Mouse (Mus musculus) A20 (cell line): ENCODE results near the gene Ncam2.

Experiments used
- DNase-seq: peaks from one replicate; pipeline ENCODE4 v3.0.0-alpha.2; 2011; ENCODE audit warnings: low read depth, low spot score

Gene Ncam2

GRCm38 (mm10) chr16:81200201-81201071 is at the start of gene Ncam2:
TSS of gene Ncam2 (plus strand) at chr16:81200697.
- DNase-seq: no peak

- no peak for DNase-seq
Observed at GRCm38 (mm10) chr16:81170828-81171227, 29.7 kb upstream of the Ncam2 start.

GRCm38 (mm10) chr16:81175302-81175943 is 25.1 kb upstream of the Ncam2 start:
- DNase-seq: peak; percentile 68

GRCm38 (mm10) chr16:81179801-81180200 is 20.7 kb upstream of the Ncam2 start:
- DNase-seq: no peak

- DNase-seq: no peak
Observed at GRCm38 (mm10) chr16:81187579-81188179, 12.8 kb upstream of the Ncam2 start.

- no peak for DNase-seq
Observed at GRCm38 (mm10) chr16:81191621-81192020, 8.9 kb upstream of the Ncam2 start.

- no peak for DNase-seq
Observed at GRCm38 (mm10) chr16:81192607-81193006, 7.9 kb upstream of the Ncam2 start.

GRCm38 (mm10) chr16:81199467-81199866 is 1.0 kb upstream of the Ncam2 start:
- no peak for DNase-seq

- DNase-seq: no peak
Observed at GRCm38 (mm10) chr16:81201471-81201870, 974 bp downstream of the Ncam2 start.

- peak; percentile 62 for DNase-seq
Observed at GRCm38 (mm10) chr16:81201992-81202391, 1.5 kb downstream of the Ncam2 start.

- no peak for DNase-seq
Observed at GRCm38 (mm10) chr16:81202721-81203161, 2.2 kb downstream of the Ncam2 start.

GRCm38 (mm10) chr16:81204405-81205034 is 4.0 kb downstream of the Ncam2 start:
- no peak for DNase-seq

- no peak for DNase-seq
Observed at GRCm38 (mm10) chr16:81221176-81221575, 20.7 kb downstream of the Ncam2 start.

GRCm38 (mm10) chr16:81223841-81224240 is 23.3 kb downstream of the Ncam2 start:
- DNase-seq: no peak

- DNase-seq: no peak
Observed at GRCm38 (mm10) chr16:81224253-81224652, 23.8 kb downstream of the Ncam2 start.

- DNase-seq: no peak
Observed at GRCm38 (mm10) chr16:81254875-81255274, 54.4 kb downstream of the Ncam2 start.

- DNase-seq: no peak
Observed at GRCm38 (mm10) chr16:81260429-81260828, 59.9 kb downstream of the Ncam2 start.

GRCm38 (mm10) chr16:81273597-81274360 is 73.3 kb downstream of the Ncam2 start:
- DNase-seq: no peak

- DNase-seq: peak; percentile 65
Observed at GRCm38 (mm10) chr16:81284241-81284640, 83.7 kb downstream of the Ncam2 start.

GRCm38 (mm10) chr16:81284859-81285837 is 84.7 kb downstream of the Ncam2 start:
- DNase-seq: no peak
